Mouse (Mus musculus) hindbrain, embryonic 16.5 days (tissue): Measurements from ENCODE around the gene Atp6v0a4. TPM values are rescaled to one million over a fixed set of nuclear protein-coding genes. Genes with fewer than 3 reads are reported as not detected.

Experiments used
- ATAC-seq: fragments of 200-750 bp; cut with Nextera tagmentation; 2 replicates; pipeline ENCODE4 v1.8.0; 2017; ENCODE audit warnings: moderate TSS enrichment, moderate library complexity
- H3K27ac ChIP-seq: fragments of 300-500 bp; sonication (generic); 2 replicates; pipeline ENCODE4 v1.5.1; 2014; ENCODE audit warnings: low read depth, mild to moderate bottlenecking, control low read depth, low read length, moderate library complexity
- H3K27me3 ChIP-seq: fragments of 300-500 bp; sonication (generic); replicated peaks from 2 replicates; pipeline ENCODE4 v1.6.1; 2014; ENCODE audit warnings: low read length; ENCODE audit not compliant: control insufficient read depth, insufficient read depth
- H3K36me3 ChIP-seq: fragments of 300-500 bp; sonication (generic); 2 replicates; pipeline ENCODE4 v1.6.1; 2014; ENCODE audit warnings: mild to moderate bottlenecking, low read length, moderate library complexity, mixed read lengths; ENCODE audit not compliant: control insufficient read depth, insufficient read depth
- H3K4me1 ChIP-seq: fragments of 300-500 bp; sonication (generic); 2 replicates; pipeline ENCODE4 v1.6.1; 2014; ENCODE audit warnings: low read depth, low read length; ENCODE audit not compliant: control insufficient read depth, insufficient read depth
- H3K4me2 ChIP-seq: fragments of 300-500 bp; sonication (generic); 2 replicates; pipeline ENCODE4 v1.6.1; 2014; ENCODE audit warnings: mild to moderate bottlenecking, low read length, control low read depth, moderate library complexity
- H3K4me3 ChIP-seq: fragments of 300-500 bp; sonication (generic); 2 replicates; pipeline ENCODE4 v1.5.1; 2014; ENCODE audit warnings: mild to moderate bottlenecking, low read length, control low read depth, moderate library complexity
- H3K9ac ChIP-seq: fragments of 300-500 bp; sonication (generic); 2 replicates; pipeline ENCODE4 v1.6.1; 2014; ENCODE audit warnings: low read depth, mild to moderate bottlenecking, control low read depth, low read length, moderate library complexity
- H3K9me3 ChIP-seq: fragments of 300-500 bp; sonication (generic); 2 replicates; pipeline ENCODE4 v1.6.1; 2014; ENCODE audit warnings: mild to moderate bottlenecking, low read length, moderate library complexity; ENCODE audit not compliant: control insufficient read depth
- WGBS: fragments of 180-500 bp; shearing (Covaris S2); extraction: QIAGEN DNeasy Blood & Tissue Kit; methylation state at CpG from one replicate; pipeline ENCODE4 v1.1.7; 2014; 5-methylcytosine and 5-hydroxymethylcytosine counted together
- polyA plus RNA-seq: library from polyadenylated mRNA; unstranded; fragments of >200 nt; fragmentation: Nextera tagmentation; extraction: Ambion mirVana; gene quantifications from 2 replicates; pipeline ENCODE4 v1.2.1, GENCODE M21; 2015

The Atp6v0a4 gene
- polyA plus RNA-seq, 1 experiment from 2014 or later: 0.38 TPM

DNA sequence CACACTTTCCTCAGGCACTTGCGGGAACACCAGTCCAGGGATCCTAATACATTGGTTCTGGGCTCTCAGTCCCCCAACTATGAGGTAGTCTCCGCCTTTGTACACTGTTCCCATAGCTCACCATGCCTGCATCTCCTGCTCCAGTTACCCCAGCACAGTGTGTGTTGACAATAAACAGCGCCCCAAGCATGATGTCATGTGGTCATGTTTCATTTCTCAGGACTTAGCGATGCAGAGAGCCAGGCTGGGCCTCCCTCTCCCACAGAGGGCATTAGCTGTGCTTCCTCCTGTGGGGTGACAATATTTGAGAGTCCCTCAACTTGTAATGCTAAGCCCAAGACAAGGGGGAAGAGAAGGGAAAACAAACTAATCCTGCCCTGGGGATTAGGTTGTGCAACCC is 76.4 kb downstream of the Atp6v0a4 start:
- Histone ChIP-seq H3K4me3 (no peak overlapping the region), H3K9me3 (no peaks in the 10 kb centered on the region), H3K27ac (no peak overlapping the region), H3K4me1 (no peaks in the 10 kb centered on the region), H3K4me2 (no peak overlapping the region), H3K9ac (no peak overlapping the region), H3K36me3 (no peaks in the 10 kb centered on the region), H3K27me3 (no peaks in the 10 kb centered on the region)
- WGBS: 77% methylated on average over 4 of the region's 4 CpGs
- ATAC-seq: no peak

- no peaks in the 10 kb centered on the region for H3K27me3 ChIP-seq
- H3K4me3 ChIP-seq: no peak within 1 kb of the TSS
- H3K36me3 ChIP-seq: no peaks in the 10 kb centered on the region
- ATAC-seq: no peak
- no peak within 1 kb of the TSS for H3K27ac ChIP-seq
- H3K9ac ChIP-seq: no peak within 1 kb of the TSS
- no peak within 1 kb of the TSS for H3K4me2 ChIP-seq
- no peaks in the 10 kb centered on the region for H3K9me3 ChIP-seq
- 39% methylated on average over 6 of the region's 6 CpGs for WGBS
- no peaks in the 10 kb centered on the region for H3K4me1 ChIP-seq
Observed at GRCm38 (mm10) chr6:38046838-38047237, 77.5 kb downstream of the Atp6v0a4 start, which contains the start of gene Svopl. Svopl (minus strand) TSS chr6:38046996.

GRCm38 (mm10) chr6:38032801-38033566 is 91.4 kb downstream of the Atp6v0a4 start:
- peaks cover 5% of the 10 kb centered on the region; the same call in 1 of the 2 replicates for H3K4me1 ChIP-seq
- WGBS: 62% methylated on average over 5 of the region's 5 CpGs
- no peak overlapping the region for H3K4me3 ChIP-seq
- peak overlapping the region; percentile 48; the same call in 1 of the 2 replicates for H3K27ac ChIP-seq
- no peak overlapping the region for H3K4me2 ChIP-seq
- ATAC-seq: no peak
- no peaks in the 10 kb centered on the region for H3K27me3 ChIP-seq
- H3K36me3 ChIP-seq: no peaks in the 10 kb centered on the region
- no peak overlapping the region for H3K9ac ChIP-seq
- no peaks in the 10 kb centered on the region for H3K9me3 ChIP-seq

DNA sequence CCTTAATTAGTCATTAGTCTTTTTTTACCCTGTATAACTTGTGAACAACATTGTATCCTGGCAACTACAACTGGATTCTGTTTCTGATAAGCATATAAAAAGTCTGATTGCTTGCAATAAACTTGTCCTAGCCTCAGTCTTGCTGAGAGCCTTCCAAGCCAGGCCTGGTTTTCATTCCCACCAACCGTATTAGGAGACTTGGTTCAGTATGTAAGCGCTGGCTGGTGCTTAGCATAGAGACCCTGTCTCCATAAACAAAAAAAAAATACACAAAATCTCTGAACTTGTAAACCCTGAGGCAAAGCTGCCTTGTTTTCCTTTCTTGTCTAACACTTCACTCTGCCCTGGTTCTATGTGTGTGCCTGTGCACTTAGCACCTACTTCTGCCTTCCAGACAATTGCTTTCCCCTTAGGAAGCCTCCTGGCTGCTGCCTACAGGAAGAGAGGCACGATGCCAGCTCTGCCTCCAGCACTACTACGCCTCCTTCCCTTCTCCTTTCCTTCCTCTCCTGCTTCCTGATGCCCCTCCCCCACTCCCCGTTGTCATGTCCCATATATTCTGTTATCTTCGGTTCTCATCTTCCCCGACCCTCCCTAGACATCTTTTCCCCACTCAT is 92.4 kb downstream of the Atp6v0a4 start:
- 63% methylated on average over 7 of the region's 7 CpGs for WGBS
- Histone ChIP-seq H3K9ac (no peak overlapping the region), H3K4me3 (no peak overlapping the region), H3K4me2 (no peak overlapping the region), H3K27me3 (no peaks in the 10 kb centered on the region), H3K4me1 (peaks cover 5% of the 10 kb centered on the region; the same call in 1 of the 2 replicates), H3K27ac (no peak overlapping the region), H3K9me3 (no peaks in the 10 kb centered on the region), H3K36me3 (no peaks in the 10 kb centered on the region)
- ATAC-seq: no peak

GRCm38 (mm10) chr6:38028205-38028604 is 96.2 kb downstream of the Atp6v0a4 start:
- WGBS: 58% methylated on average over 2 of the region's 2 CpGs
- Histone ChIP-seq H3K4me1 (peaks cover 5% of the 10 kb centered on the region; the same call in 1 of the 2 replicates), H3K27ac (no peak overlapping the region), H3K9ac (no peak overlapping the region), H3K4me2 (no peak overlapping the region), H3K4me3 (no peak overlapping the region), H3K36me3 (no peaks in the 10 kb centered on the region), H3K27me3 (no peaks in the 10 kb centered on the region), H3K9me3 (no peaks in the 10 kb centered on the region)
- ATAC-seq: no peak

DNA sequence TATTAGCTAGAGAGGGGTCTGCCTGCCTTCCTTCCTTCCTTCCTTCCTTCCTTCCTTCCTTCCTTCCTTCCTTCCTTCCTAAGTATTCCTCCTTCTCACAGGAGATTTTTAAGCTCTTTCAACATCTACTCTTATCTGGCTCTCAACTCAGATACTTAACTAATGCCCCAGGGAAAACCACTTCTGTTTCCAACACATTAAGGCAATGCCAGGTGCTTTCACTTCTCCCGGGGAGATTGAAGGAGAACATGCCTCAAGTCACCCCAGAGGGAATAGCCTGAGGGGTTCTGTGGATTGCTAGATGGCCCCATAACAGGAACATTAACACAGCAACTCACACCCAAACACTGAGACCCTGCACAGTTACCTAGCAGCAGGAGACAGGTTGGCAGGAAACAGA is 96.6 kb downstream of the Atp6v0a4 start:
- H3K36me3 ChIP-seq: no peaks in the 10 kb centered on the region
- no peak overlapping the region for H3K4me3 ChIP-seq
- no peak for ATAC-seq
- no peaks in the 10 kb centered on the region for H3K27me3 ChIP-seq
- no peak overlapping the region for H3K9ac ChIP-seq
- no peaks in the 10 kb centered on the region for H3K9me3 ChIP-seq
- no peak overlapping the region for H3K4me2 ChIP-seq
- H3K4me1 ChIP-seq: peaks cover 5% of the 10 kb centered on the region; the same call in 1 of the 2 replicates
- WGBS: 56% methylated on average over 1 of the region's 1 CpGs
- no peak overlapping the region for H3K27ac ChIP-seq

DNA sequence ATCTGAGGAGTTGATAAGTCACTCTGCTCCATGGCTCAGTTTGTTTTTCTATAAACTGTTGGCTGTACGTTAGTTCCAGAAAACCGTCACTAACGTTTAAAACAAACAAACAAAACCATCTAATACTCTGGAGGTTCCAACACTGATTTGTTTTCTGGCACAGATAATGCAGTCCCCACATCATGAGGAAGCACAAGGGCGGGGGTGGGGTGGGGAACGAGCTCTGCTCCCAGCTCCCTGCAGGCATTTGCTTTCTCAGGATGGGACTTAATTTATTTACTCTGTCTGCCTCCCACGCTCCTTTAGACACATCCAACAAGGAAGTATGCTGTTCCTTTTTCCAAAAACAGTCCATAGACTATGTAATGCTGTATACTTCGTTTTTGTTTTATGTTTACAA is 101.1 kb downstream of the Atp6v0a4 start:
- H3K4me1 ChIP-seq: no peaks in the 10 kb centered on the region
- H3K9ac ChIP-seq: no peak overlapping the region
- no peak overlapping the region for H3K4me3 ChIP-seq
- no peaks in the 10 kb centered on the region for H3K9me3 ChIP-seq
- H3K27ac ChIP-seq: no peak overlapping the region
- WGBS: 52% methylated on average over 7 of the region's 7 CpGs
- no peak overlapping the region for H3K4me2 ChIP-seq
- no peak for ATAC-seq
- H3K36me3 ChIP-seq: no peaks in the 10 kb centered on the region
- no peaks in the 10 kb centered on the region for H3K27me3 ChIP-seq

DNA sequence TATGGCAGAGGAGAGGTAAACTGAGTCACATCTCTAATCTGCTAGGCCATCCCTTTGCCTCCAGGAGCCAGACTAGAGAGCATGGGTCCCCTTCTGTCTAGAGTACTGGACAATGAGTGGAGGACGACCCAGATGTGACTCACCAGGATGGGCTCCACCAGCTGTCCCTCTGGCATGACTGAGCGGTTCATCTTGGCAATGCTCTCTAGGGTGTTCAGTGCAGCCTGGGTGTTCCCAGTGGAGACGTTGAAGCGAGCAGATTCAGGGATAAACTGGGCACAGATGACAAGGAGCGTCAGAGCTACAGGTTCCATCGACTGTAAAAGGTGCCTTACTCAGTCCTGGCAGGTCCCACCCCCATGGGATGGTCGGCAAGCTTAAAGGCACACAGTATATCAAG is 103.0 kb downstream of the Atp6v0a4 start:
- H3K9ac ChIP-seq: no peak overlapping the region
- H3K36me3 ChIP-seq: no peaks in the 10 kb centered on the region
- WGBS: 84% methylated on average over 7 of the region's 7 CpGs
- no peaks in the 10 kb centered on the region for H3K9me3 ChIP-seq
- no peaks in the 10 kb centered on the region for H3K27me3 ChIP-seq
- no peak for ATAC-seq
- H3K4me1 ChIP-seq: no peaks in the 10 kb centered on the region
- no peak overlapping the region for H3K27ac ChIP-seq
- H3K4me2 ChIP-seq: no peak overlapping the region
- no peak overlapping the region for H3K4me3 ChIP-seq

DNA sequence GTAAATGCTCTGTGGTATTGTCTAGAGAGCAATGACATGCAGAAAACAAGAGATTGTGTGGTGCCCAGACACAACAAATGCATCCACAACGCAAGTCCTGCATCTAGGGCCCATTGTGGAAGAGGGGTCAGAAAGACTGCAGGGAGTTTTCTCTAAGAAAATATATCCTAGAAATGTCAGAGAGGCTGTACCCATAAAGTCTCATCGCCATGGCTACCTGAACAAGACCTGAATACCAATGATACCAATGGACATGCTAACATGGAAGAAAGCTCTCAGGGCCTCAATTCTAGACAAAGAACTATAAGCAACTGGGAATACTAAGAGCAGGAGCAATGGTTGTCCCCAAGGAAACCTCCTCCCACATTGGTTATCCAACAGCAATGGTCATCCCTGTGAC is 111.6 kb downstream of the Atp6v0a4 start:
- 50% methylated on average over 2 of the region's 2 CpGs for WGBS
- Histone ChIP-seq H3K9ac (no peak overlapping the region), H3K27ac (no peak overlapping the region), H3K4me3 (no peak overlapping the region), H3K27me3 (no peaks in the 10 kb centered on the region), H3K9me3 (no peaks in the 10 kb centered on the region), H3K36me3 (no peaks in the 10 kb centered on the region), H3K4me1 (no peaks in the 10 kb centered on the region), H3K4me2 (no peak overlapping the region)
- no peak for ATAC-seq
